Mouse (Mus musculus) left cerebral cortex, postnatal 4 days (tissue): Measurements from ENCODE around the gene Mpzl2. TPM values are rescaled to one million over a fixed set of nuclear protein-coding genes. Genes with fewer than 3 reads are reported as not detected.

ENCODE experiments used
- DNase-seq: peaks from one replicate; pipeline ENCODE4 v3.0.0-alpha.2; 2022
- intact Hi-C: fragments of 180-260 bp; cut with DNase I; formaldehyde crosslinking; loops from one replicate; pipeline ENCODE4 v1.15.1; 2025
- total RNA-seq, 2 experiments: library from RNA; stranded (reverse); gene quantifications; 2 replicates each; pipeline ENCODE4 v1.2.3; 2021

Mpzl2 gene
- total RNA-seq: 1 to 10 TPM; 1.3 to 1.5 TPM

GRCm38 (mm10) chr9:45039499-45039898, at the start of gene Mpzl2:
Gene Mpzl2 (plus strand): TSS chr9:45039799.
- intact Hi-C loops: no loop called here
- DNase-seq: no peak

DNA sequence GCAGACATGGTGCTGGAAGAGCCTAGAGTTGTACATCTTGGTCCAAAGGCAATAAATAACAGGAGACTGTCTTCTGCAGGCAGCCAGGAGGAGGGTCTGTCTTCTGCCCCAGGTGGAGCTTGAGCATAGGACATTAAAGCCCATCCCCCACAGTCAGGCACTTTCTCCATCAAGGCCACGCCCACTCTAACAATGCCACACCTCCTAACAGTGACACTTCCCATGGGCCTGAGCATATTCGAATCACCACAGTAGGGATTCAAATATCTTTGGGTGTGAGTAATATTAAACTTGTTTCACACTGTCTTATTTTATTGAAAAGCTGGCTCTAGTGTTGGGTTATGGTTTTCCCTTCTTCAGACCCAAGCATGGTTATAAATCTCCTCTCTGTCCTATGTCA, 47.8 kb upstream of the Mpzl2 start:
- intact Hi-C loops: no loop called here
- DNase-seq: no peak

- intact Hi-C loops: no loop called here
- peak; percentile 70 for DNase-seq
These were observed 47.3 kb upstream of the Mpzl2 start for GRCm38 (mm10) chr9:44992271-44992670.

DNA sequence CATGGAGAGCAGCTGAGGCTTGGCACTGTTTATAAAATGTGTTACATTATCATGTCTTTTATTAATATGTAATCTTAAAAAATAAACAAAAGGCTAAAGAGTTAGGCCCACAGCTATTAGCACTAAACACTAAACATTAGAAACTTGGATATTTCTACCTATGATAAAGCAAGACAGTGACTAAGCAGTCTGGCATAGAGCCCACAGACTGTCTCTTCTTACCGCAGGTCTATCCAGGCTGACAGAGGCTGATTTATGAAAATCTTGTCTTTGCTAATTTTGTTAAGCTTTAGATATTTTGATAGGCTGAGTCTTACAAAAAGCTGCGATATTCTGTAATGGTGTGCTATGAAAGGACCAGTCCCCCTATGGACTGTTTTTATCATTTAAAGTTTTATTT, 46.3 kb upstream of the Mpzl2 start:
- no peak for DNase-seq
- intact Hi-C loops: no loop called here

GRCm38 (mm10) chr9:44994962-44995361, 44.6 kb upstream of the Mpzl2 start:
- intact Hi-C loops: no loop called here
- DNase-seq: no peak

DNA sequence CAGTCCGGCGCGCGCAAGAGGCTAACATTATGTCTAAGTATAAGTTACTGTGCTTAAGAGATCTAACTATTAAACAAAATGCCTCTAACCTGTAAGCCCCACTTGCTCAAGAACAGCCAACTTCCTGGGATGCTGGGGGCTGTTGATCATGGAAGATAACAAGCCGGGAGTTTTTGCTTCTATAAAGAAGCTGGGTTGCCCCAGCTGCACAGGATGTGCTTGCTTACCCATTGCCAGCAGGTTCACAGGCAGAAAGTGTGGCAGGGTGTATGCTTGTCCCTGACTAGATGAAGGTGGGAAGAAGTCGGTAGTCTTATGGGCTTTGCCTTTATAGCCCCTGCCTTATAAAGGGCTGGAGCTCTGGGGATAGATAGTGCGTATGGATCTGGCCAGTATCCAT, 43.0 kb upstream of the Mpzl2 start:
- DNase-seq: no peak
- intact Hi-C loops: no loop called here

DNA sequence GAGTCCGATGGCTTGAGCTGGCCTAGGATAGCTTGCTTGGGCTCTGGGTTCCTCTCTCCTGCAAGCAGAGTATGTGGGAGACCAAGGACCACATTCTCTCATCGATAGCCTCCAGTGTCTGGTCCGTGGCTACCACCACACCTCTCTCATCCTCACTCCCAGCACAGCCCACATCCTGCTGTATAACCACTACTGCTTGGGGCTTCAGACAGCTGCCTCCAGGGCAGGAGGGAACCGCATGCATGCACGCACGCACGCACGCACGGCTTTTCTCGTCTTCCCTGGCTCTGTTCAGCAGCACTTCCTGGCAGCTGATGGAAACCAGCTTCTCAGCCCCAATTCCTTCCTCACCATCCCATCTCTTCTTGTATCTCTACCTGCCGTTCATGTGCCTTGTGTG, 41.5 kb upstream of the Mpzl2 start:
- no peak for DNase-seq

GRCm38 (mm10) chr9:44999171-44999570, 40.4 kb upstream of the Mpzl2 start:
- no peak for DNase-seq
- intact Hi-C loops: no loop called here

More for the DNA sequence above, 41.5 kb upstream of the Mpzl2 start:
- intact Hi-C loops: no loop called here

GRCm38 (mm10) chr9:44999776-45000175, 39.8 kb upstream of the Mpzl2 start:
- intact Hi-C loops: no loop called here
- DNase-seq: no peak

GRCm38 (mm10) chr9:45000249-45000648, 39.4 kb upstream of the Mpzl2 start:
- no peak for DNase-seq
- intact Hi-C loops: no loop called here

- intact Hi-C loops: no loop called here
- DNase-seq: no peak
These were observed 32.2 kb upstream of the Mpzl2 start for GRCm38 (mm10) chr9:45007404-45007803.

- DNase-seq: no peak
- intact Hi-C loops: no loop called here
These were observed 31.3 kb upstream of the Mpzl2 start for GRCm38 (mm10) chr9:45008342-45008741.

- DNase-seq: no peak
- intact Hi-C loops: no loop called here
These were observed 30.2 kb upstream of the Mpzl2 start, which contains the start of gene Cd3e for GRCm38 (mm10) chr9:45009180-45010078. Gene Cd3e (minus strand): TSS chr9:45009627.

GRCm38 (mm10) chr9:45010461-45010860, 29.1 kb upstream of the Mpzl2 start:
- intact Hi-C loops: no loop called here
- DNase-seq: no peak

GRCm38 (mm10) chr9:45011291-45011690, 28.3 kb upstream of the Mpzl2 start:
- no peak for DNase-seq
- intact Hi-C loops: no loop called here

DNA sequence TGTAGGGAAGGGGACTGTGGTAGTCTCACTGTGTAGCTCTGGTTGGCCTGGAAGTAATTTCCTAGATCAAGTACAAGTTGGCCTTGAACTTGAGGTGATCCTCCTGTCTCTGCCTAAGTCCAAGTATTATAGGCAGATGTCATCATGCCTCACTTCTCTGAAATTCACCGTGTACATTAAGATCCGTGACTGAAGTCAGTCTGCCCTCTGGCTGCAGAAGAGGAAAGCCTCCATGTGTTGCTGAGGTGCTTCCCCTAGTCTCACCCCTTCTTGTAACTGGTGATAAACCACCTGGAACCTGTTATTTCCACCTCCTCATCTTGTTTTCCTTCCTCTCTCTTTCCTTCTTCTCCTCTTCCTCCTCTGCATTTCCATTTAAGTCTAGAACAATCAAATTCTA, 24.7 kb upstream of the Mpzl2 start:
- intact Hi-C loops: no loop called here

DNA sequence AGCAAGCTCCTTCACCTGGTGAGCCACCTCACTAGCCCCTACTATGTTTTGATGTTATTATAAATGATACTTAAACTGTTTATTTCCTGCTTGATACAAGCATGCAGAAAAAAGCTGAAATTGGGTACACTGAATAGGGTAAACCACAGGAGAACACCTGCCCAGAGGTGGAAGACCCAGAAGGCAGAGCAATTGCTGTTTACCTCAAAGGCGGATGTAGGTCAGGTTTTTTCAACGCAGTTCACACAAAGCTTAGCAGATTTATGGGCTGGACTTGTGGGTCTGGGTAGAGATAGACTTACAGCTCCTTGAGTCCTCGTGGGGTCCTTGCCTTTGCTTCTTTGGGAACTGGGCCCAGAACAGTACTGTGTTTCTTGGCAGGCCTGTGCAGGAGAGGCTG, 23.8 kb upstream of the Mpzl2 start:
- intact Hi-C loops: no loop called here
- DNase-seq: no peak

More for the DNA sequence above, 24.7 kb upstream of the Mpzl2 start:
- no peak for DNase-seq

GRCm38 (mm10) chr9:45018031-45018430, 21.6 kb upstream of the Mpzl2 start:
- no peak for DNase-seq
- intact Hi-C loops: no loop called here

DNA sequence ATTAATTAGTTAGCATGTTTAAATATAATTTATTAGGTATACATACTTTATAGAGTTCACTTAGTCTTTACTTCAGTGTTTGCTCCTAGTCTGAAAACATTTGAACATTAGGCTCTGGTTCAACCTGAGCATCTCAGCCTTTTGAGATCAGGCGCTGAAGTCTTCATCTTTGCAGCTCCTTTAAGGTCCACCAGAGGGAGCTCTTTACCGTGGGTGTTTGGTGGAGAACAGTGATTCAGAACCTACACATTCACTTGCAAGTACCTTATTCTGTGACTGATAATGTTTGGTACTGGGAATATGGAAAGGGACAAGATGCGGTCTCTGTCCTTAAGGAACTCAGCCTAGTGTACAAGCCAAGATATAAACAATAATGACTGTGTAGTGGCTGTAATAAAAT, 16.8 kb upstream of the Mpzl2 start:
- intact Hi-C loops: loop anchor here (10.0 kb wide), 1 partner anchor 122 kb away; no protein-coding TSS in a partner anchor
- peak; percentile 21 for DNase-seq

DNA sequence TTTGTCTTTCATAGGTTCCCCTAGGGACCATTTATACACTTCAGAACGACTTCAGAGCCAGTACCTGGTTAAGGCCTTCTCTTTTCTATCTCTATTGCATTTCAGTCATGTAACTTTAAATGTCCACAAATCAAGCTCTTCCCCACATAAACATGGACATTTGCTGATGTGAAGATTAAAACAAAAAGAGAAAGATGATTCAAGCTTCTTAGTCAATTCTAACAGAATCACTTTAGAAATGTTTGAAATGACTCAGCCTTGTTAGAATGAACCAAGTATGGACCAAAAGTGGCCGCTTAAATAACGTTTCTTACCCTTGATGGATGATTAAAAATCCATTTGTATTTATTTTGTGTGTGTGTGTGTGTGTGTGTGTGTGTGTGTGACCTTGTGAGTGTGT, 16.0 kb upstream of the Mpzl2 start:
- intact Hi-C loops: loop anchor here (10.0 kb wide), 1 partner anchor 121 kb away; no protein-coding TSS in a partner anchor
- no peak for DNase-seq

- no peak for DNase-seq
- intact Hi-C loops: loop anchor here (10.0 kb wide), 1 partner anchor 121 kb away; no protein-coding TSS in a partner anchor
These were observed 15.4 kb upstream of the Mpzl2 start for GRCm38 (mm10) chr9:45024187-45024586.

GRCm38 (mm10) chr9:45027376-45027775, 12.2 kb upstream of the Mpzl2 start:
- intact Hi-C loops: loop anchor here (10.0 kb wide), 1 partner anchor 117 kb away; no protein-coding TSS in a partner anchor
- DNase-seq: no peak
